Mouse (Mus musculus): ENCODE measurements around the gene Trim14. TPM values are rescaled to one million over a fixed set of nuclear protein-coding genes. Genes with fewer than 3 reads are reported as not detected.
"Not testable (repeated sequence)": the region's sequence is repeated elsewhere in the genome, so short reads cannot be mapped to it uniquely, and the experiment has no call there.

Gene Trim14
- polyA plus RNA-seq, 1 experiment from 2014 or later = 4.9 TPM

- 49% methylated on average over 1 of the region's 1 CpGs for WGBS
- H3K9ac ChIP-seq (replicated peaks; ENCODE audit: low read depth, low read length) = no peak overlapping the region
Observed at GRCm38 (mm10) chr4:46578228-46578627, 42.3 kb upstream of the Trim14 start.

DNA sequence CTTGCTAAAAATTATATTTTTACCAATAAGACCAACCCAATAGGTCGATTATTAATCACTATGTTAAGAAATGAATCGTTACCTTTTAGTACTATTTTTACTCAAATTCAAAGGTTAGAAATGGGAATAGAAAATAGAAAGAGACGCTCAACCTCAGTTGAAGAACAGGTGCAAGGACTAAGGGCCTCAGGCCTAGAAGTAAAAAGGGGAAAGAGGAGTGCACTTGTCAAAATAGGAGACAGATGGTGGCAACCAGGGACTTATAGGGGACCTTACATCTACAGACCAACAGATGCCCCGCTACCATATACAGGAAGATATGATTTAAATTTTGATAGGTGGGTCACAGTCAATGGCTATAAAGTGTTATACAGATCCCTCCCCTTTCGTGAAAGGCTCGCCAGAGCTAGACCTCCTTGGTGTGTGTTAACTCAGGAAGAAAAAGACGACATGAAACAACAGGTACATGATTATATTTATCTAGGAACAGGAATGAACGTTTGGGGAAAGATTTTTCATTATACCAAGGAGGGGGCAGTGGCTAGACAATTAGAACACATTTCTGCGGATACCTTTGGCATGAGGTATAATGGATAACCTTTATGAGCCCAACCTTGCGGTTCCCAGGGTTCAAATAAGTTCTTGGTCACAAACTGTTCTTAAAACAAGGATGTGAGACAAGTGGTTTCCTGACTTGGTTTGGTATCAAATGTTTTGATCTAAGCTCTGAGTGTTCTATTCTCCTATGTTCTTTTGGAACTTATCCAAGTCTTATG lies 39.8 kb upstream of the Trim14 start:
- H3K36me3 ChIP-seq (ENCODE audit: control insufficient read depth, insufficient read depth, low read length); H3K4me3 ChIP-seq (ENCODE audit: low read depth, low read length); H3K27ac ChIP-seq (ENCODE audit: low read length); H3K4me1 ChIP-seq (ENCODE audit: control insufficient read depth, insufficient read depth, low read length); ATAC-seq (ENCODE audit: insufficient number of reproducible peaks, insufficient read depth, low FRiP score, low read depth); H3K9me3 ChIP-seq (ENCODE audit: control insufficient read depth, low read depth, low read length); H3K4me2 ChIP-seq (replicated peaks; ENCODE audit: low read depth, low read length); H3K9ac ChIP-seq (replicated peaks; ENCODE audit: low read depth, low read length); H3K27me3 ChIP-seq (ENCODE audit: control insufficient read depth, insufficient read depth, low read length): not testable (repeated sequence)
- WGBS = 92% methylated on average over 6 of the region's 10 CpGs

More at GRCm38 (mm10) chr4:46578228-46578627, 42.3 kb upstream of the Trim14 start:
- no peaks in the 10 kb centered on the region for H3K9me3 ChIP-seq (ENCODE audit: control insufficient read depth, low read depth, low read length)
- no peak for ATAC-seq (ENCODE audit: insufficient number of reproducible peaks, insufficient read depth, low FRiP score, low read depth)
- H3K4me3 ChIP-seq (ENCODE audit: low read depth, low read length) = no peak overlapping the region
- H3K27me3 ChIP-seq (ENCODE audit: control insufficient read depth, insufficient read depth, low read length) = no peaks in the 10 kb centered on the region
- no peaks in the 10 kb centered on the region for H3K36me3 ChIP-seq (ENCODE audit: control insufficient read depth, insufficient read depth, low read length)
- H3K4me2 ChIP-seq (replicated peaks; ENCODE audit: low read depth, low read length) = no peak overlapping the region
- H3K27ac ChIP-seq (ENCODE audit: low read length) = no peak overlapping the region
- H3K4me1 ChIP-seq (ENCODE audit: control insufficient read depth, insufficient read depth, low read length) = no peaks in the 10 kb centered on the region

DNA sequence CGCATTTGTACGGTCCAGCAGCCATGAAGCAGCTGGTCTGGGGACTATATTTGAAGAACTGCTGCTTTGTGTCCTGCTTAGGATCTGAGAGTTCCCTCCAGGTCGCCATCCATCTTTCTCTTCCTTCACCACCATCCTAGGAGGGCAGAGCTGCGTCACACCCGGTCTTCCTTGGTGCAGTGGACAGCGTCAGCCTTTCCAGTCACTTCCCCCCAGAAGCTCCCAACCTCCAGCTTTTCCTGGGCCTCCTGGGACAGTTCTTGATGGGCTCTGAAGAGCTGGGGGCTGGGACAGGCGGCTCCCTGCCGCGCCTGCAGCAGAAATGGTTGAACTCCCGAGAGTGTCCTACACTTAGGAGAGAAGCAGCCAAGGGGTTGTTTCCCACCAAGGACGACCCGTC lies 38.9 kb upstream of the Trim14 start:
- no peaks in the 10 kb centered on the region for H3K36me3 ChIP-seq (ENCODE audit: control insufficient read depth, insufficient read depth, low read length)
- H3K9me3 ChIP-seq (ENCODE audit: control insufficient read depth, low read depth, low read length) = no peaks in the 10 kb centered on the region
- H3K4me3 ChIP-seq (ENCODE audit: low read depth, low read length) = no peak overlapping the region
- H3K27me3 ChIP-seq (ENCODE audit: control insufficient read depth, insufficient read depth, low read length) = no peaks in the 10 kb centered on the region
- no peak overlapping the region for H3K9ac ChIP-seq (replicated peaks; ENCODE audit: low read depth, low read length)
- ATAC-seq (ENCODE audit: insufficient number of reproducible peaks, insufficient read depth, low FRiP score, low read depth) = no peak
- no peaks in the 10 kb centered on the region for H3K4me1 ChIP-seq (ENCODE audit: control insufficient read depth, insufficient read depth, low read length)
- WGBS = 57% methylated on average over 10 of the region's 12 CpGs
- H3K4me2 ChIP-seq (replicated peaks; ENCODE audit: low read depth, low read length) = no peak overlapping the region
- no peak overlapping the region for H3K27ac ChIP-seq (ENCODE audit: low read length)

DNA sequence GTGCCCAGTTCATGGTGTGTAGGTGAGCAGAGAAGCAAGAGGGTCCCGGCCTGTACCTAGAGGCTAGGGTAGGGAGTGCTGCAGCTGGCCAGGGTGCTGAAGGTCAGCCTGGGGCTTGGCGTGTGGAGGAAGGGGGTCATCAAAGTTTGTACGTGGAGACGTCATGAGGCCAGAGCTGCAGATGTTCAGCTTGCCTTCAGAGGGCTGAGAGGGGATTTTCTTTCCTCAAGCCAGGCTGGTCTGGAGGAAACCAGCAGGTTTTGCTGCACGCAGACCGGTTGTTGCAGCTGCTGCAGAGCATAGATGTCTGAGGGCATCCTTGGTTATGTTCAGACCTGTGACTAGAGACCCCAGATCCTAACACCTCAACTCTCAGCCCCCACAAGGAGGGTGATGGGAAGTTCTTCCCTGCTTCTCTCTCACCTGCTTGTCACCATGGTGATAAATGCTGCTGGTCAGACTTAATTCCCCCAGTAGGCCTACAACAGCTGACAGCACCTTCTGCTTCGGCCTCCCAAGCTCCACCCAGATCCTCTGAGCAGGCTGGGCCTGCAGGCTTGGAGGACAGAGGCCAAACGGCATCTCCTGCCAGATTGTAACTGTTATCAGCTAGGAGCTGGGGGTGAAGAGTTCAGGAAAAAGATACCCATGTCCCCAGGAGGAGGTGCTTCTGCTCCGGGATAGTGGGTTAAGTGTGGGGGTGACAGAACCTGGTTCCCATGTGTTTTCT lies 38.2 kb upstream of the Trim14 start:
- Histone ChIP-seq H3K36me3 (ENCODE audit: control insufficient read depth, insufficient read depth, low read length) (no peaks in the 10 kb centered on the region), H3K4me1 (ENCODE audit: control insufficient read depth, insufficient read depth, low read length) (no peaks in the 10 kb centered on the region), H3K4me3 (ENCODE audit: low read depth, low read length) (no peak overlapping the region), H3K9ac (replicated peaks; ENCODE audit: low read depth, low read length) (no peak overlapping the region), H3K27ac (ENCODE audit: low read length) (no peak overlapping the region), H3K4me2 (replicated peaks; ENCODE audit: low read depth, low read length) (no peak overlapping the region), H3K9me3 (ENCODE audit: control insufficient read depth, low read depth, low read length) (no peaks in the 10 kb centered on the region), H3K27me3 (ENCODE audit: control insufficient read depth, insufficient read depth, low read length) (no peaks in the 10 kb centered on the region)
- 34% methylated on average over 9 of the region's 9 CpGs for WGBS
- no peak for ATAC-seq (ENCODE audit: insufficient number of reproducible peaks, insufficient read depth, low FRiP score, low read depth)

DNA sequence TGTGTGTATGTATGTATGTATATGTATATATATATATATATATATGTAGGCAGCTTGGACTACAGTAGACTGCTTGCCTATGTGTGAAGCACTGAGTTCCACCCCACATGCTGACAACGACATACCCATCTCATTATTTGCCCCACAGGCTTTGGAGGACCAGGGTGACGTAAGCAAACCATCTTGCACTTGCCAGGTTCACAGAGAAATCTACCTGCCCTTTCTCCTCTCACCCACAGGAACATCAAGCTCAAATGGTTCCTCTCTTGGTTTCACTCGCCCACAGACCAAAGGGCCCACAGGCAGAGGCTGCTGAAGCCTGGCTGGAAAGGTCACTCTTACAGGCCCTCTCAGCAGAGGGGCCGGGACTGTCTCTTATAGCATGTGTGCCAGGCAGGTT lies 36.7 kb upstream of the Trim14 start:
- no peak overlapping the region for H3K9ac ChIP-seq (replicated peaks; ENCODE audit: low read depth, low read length)
- no peaks in the 10 kb centered on the region for H3K27me3 ChIP-seq (ENCODE audit: control insufficient read depth, insufficient read depth, low read length)
- 78% methylated on average over 4 of the region's 4 CpGs for WGBS
- no peak for ATAC-seq (ENCODE audit: insufficient number of reproducible peaks, insufficient read depth, low FRiP score, low read depth)
- H3K4me2 ChIP-seq (replicated peaks; ENCODE audit: low read depth, low read length) = no peak overlapping the region
- H3K27ac ChIP-seq (ENCODE audit: low read length) = no peak overlapping the region
- no peaks in the 10 kb centered on the region for H3K9me3 ChIP-seq (ENCODE audit: control insufficient read depth, low read depth, low read length)
- no peaks in the 10 kb centered on the region for H3K4me1 ChIP-seq (ENCODE audit: control insufficient read depth, insufficient read depth, low read length)
- H3K4me3 ChIP-seq (ENCODE audit: low read depth, low read length) = no peak overlapping the region
- H3K36me3 ChIP-seq (ENCODE audit: control insufficient read depth, insufficient read depth, low read length) = no peaks in the 10 kb centered on the region

DNA sequence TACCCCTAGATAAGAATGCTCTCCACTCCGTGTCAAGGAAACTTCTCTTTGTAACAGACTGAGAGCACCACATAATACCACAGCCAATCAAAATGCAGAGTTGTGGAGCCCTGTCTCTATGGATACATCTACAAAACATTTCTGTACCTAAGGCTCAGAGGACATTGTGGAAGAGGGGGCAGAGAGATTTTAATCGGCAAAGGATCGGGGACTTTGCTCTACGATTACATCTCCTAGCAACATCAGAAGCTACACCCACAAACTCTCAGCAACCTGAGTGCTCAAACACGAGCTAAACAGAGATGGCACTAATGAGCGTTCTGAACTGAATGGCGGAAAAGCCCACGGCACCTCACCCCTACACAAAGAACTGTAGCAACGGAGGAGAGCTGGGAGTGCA lies 35.8 kb upstream of the Trim14 start:
- Histone ChIP-seq H3K36me3 (ENCODE audit: control insufficient read depth, insufficient read depth, low read length) (no peaks in the 10 kb centered on the region), H3K27me3 (ENCODE audit: control insufficient read depth, insufficient read depth, low read length) (no peaks in the 10 kb centered on the region), H3K27ac (ENCODE audit: low read length) (no peak overlapping the region), H3K9ac (replicated peaks; ENCODE audit: low read depth, low read length) (no peak overlapping the region), H3K4me3 (ENCODE audit: low read depth, low read length) (no peak overlapping the region), H3K4me2 (replicated peaks; ENCODE audit: low read depth, low read length) (no peak overlapping the region), H3K4me1 (ENCODE audit: control insufficient read depth, insufficient read depth, low read length) (no peaks in the 10 kb centered on the region), H3K9me3 (ENCODE audit: control insufficient read depth, low read depth, low read length) (no peaks in the 10 kb centered on the region)
- ATAC-seq (ENCODE audit: insufficient number of reproducible peaks, insufficient read depth, low FRiP score, low read depth) = no peak
- 90% methylated on average over 9 of the region's 9 CpGs for WGBS

DNA sequence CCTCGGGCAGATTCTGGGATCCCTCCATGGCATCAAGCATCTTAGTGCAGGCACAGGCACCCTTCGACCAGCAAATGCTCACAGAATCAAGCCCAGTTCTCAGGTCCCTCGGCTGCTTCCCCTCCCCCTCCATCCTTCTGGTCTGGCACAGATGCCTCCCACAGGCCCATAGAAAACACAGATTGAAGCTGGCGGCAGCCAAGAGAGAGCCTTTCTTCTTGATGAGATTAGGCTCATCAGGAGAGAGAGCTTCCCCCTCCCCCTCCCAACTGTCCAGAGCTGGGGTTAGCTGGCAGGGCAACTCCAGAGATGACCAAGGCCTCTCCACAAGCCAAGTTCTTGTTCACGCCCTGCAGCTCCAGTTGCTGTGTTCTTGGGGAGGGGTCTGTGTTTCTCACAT lies 33.7 kb upstream of the Trim14 start:
- no peak overlapping the region for H3K4me3 ChIP-seq (ENCODE audit: low read depth, low read length)
- no peak overlapping the region for H3K9ac ChIP-seq (replicated peaks; ENCODE audit: low read depth, low read length)
- no peak overlapping the region for H3K27ac ChIP-seq (ENCODE audit: low read length)
- no peaks in the 10 kb centered on the region for H3K9me3 ChIP-seq (ENCODE audit: control insufficient read depth, low read depth, low read length)
- WGBS = 50% methylated on average over 5 of the region's 5 CpGs
- H3K4me1 ChIP-seq (ENCODE audit: control insufficient read depth, insufficient read depth, low read length) = no peaks in the 10 kb centered on the region
- H3K27me3 ChIP-seq (ENCODE audit: control insufficient read depth, insufficient read depth, low read length) = no peaks in the 10 kb centered on the region
- no peak overlapping the region for H3K4me2 ChIP-seq (replicated peaks; ENCODE audit: low read depth, low read length)
- no peak for ATAC-seq (ENCODE audit: insufficient number of reproducible peaks, insufficient read depth, low FRiP score, low read depth)
- H3K36me3 ChIP-seq (ENCODE audit: control insufficient read depth, insufficient read depth, low read length) = no peaks in the 10 kb centered on the region

DNA sequence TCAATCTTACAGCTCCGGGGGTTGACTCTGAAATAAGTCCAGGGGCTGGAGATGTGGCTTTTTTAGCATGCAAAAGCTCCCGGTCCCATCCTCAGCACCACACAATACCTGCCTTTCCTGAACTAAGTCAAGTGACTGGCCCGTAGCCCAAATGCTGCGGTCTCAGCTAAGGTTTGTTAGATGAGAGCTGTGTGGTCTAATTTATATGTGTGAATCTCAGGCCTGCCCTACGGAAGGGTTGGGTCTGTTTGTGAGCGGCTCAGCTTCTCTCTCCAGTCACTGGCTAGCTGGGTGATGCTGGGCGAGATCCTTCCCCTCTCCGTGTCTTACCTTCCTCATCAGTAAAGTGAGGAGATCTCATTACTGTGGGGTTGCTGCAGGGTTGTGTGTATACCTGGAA lies 32.2 kb upstream of the Trim14 start:
- Histone ChIP-seq H3K4me2 (replicated peaks; ENCODE audit: low read depth, low read length) (no peak overlapping the region), H3K4me1 (ENCODE audit: control insufficient read depth, insufficient read depth, low read length) (no peaks in the 10 kb centered on the region), H3K36me3 (ENCODE audit: control insufficient read depth, insufficient read depth, low read length) (no peaks in the 10 kb centered on the region), H3K27ac (ENCODE audit: low read length) (no peak overlapping the region), H3K4me3 (ENCODE audit: low read depth, low read length) (no peak overlapping the region), H3K9me3 (ENCODE audit: control insufficient read depth, low read depth, low read length) (no peaks in the 10 kb centered on the region), H3K27me3 (ENCODE audit: control insufficient read depth, insufficient read depth, low read length) (no peaks in the 10 kb centered on the region), H3K9ac (replicated peaks; ENCODE audit: low read depth, low read length) (no peak overlapping the region)
- WGBS = 87% methylated on average over 8 of the region's 8 CpGs
- no peak for ATAC-seq (ENCODE audit: insufficient number of reproducible peaks, insufficient read depth, low FRiP score, low read depth)

Measured in stomach, embryonic 14.5 days (tissue).